ENCODE assay signal across 25 mouse cellular contexts in genomic region chr10:105416601-105417000, GRCm38 (mm10).
A peak's percentile ranks its signal among the peaks of the same experiment; 100 is the strongest.
DNase-seq lines count a peak whose midpoint lies in the region; ATAC-seq and TF ChIP-seq lines count a peak whose summit lies in the region.
"Had no signal": no experiment of that assay in that cellular context is flagged by ENCODE, and none has a peak within 500 bp of the region (broad histone marks: within the 10 kb centered on the region; RNA-seq: fewer than 3 reads in every experiment).

No protein-coding gene starts in this region.

- DNase-seq in liver, embryonic 11.5 days (ENCODE audit: low spot score) = no peak
- no peak for DNase-seq in frontal cortex, postnatal 36 days (ENCODE audit: low spot score in 2 of 2)
- DNase-seq in heart, adult 18-20 months = no peak
- DNase-seq: adrenal gland, postnatal 36 days; B cell, adult 2 months; cerebellum, adult 9-10 months; cerebellum, postnatal 36 days; heart, postnatal 4 days; kidney, adult 8-10 months; kidney, postnatal 14 days; layer of hippocampus, adult 9-11 months; lung, postnatal 4 days; retina, postnatal 1 day; right cerebral cortex, postnatal 14 days; thymus, postnatal 4 days had no signal

- H3K27ac ChIP-seq in intestine, embryonic 15.5 days = no peak overlapping the region
- H3K27ac ChIP-seq in intestine, postnatal 0 days (ENCODE audit: low read depth, low read length) = no peak overlapping the region
- no peak overlapping the region for H3K27ac ChIP-seq in intestine, embryonic 16.5 days (ENCODE audit: low read length)
- H3K27ac ChIP-seq in liver, embryonic 11.5 days (ENCODE audit: low read depth, low read length) = no peak overlapping the region
- peak overlapping the region; percentile 47 for H3K27ac ChIP-seq in liver, embryonic 16.5 days (ENCODE audit: low read length)
- H3K27ac ChIP-seq: forebrain, embryonic 10.5 days; forebrain, embryonic 15.5 days; hindbrain, embryonic 15.5 days; midbrain, embryonic 12.5 days had no signal

- TF ChIP-seq CTCF in intestine, postnatal 0 days (IDR thresholded peaks at IDR 0.05; ENCODE audit: low read depth) = no peak

- 0 out of 2 replicates have a peak, but pooled peaks cover 5% of the 10 kb centered on the region for H3K36me3 ChIP-seq in intestine, embryonic 15.5 days
- 0 out of 2 replicates have a peak, but pooled peaks cover 10% of the 10 kb centered on the region for H3K36me3 ChIP-seq in intestine, postnatal 0 days (ENCODE audit: control insufficient read depth, insufficient read depth)
- peaks cover 6% of the 10 kb centered on the region; the same call in 1 of the 2 replicates for H3K36me3 ChIP-seq in intestine, embryonic 16.5 days (ENCODE audit: control insufficient read depth, insufficient read depth, low read length)
- H3K36me3 ChIP-seq in liver, embryonic 11.5 days (ENCODE audit: control insufficient read depth, insufficient read depth, low read length) = no peaks in the 10 kb centered on the region
- no peaks in the 10 kb centered on the region for H3K36me3 ChIP-seq in liver, embryonic 16.5 days (ENCODE audit: control insufficient read depth, insufficient read depth)
- H3K36me3 ChIP-seq: forebrain, embryonic 15.5 days; midbrain, embryonic 12.5 days had no signal

- no peak overlapping the region for H3K4me3 ChIP-seq in intestine, embryonic 15.5 days (replicated peaks)
- no peak overlapping the region for H3K4me3 ChIP-seq in intestine, postnatal 0 days (ENCODE audit: low read depth, low read length)
- no peak overlapping the region for H3K4me3 ChIP-seq in intestine, embryonic 16.5 days (ENCODE audit: low read length)
- no peak overlapping the region for H3K4me3 ChIP-seq in liver, embryonic 11.5 days (ENCODE audit: low read depth, low read length)
- H3K4me3 ChIP-seq in liver, embryonic 16.5 days (ENCODE audit: low read depth, low read length) = no peak overlapping the region
- H3K4me3 ChIP-seq: forebrain, embryonic 10.5 days; forebrain, embryonic 15.5 days; hindbrain, embryonic 15.5 days; megakaryocyte, embryonic 14.5 days; midbrain, embryonic 12.5 days had no signal

- H3K27me3 ChIP-seq in intestine, embryonic 15.5 days (replicated peaks) = no peaks in the 10 kb centered on the region
- no peaks in the 10 kb centered on the region for H3K27me3 ChIP-seq in intestine, postnatal 0 days (replicated peaks; ENCODE audit: control insufficient read depth, insufficient read depth, low read length)
- H3K27me3 ChIP-seq in intestine, embryonic 16.5 days (replicated peaks; ENCODE audit: control insufficient read depth, insufficient read depth, low read length) = no peaks in the 10 kb centered on the region
- no peaks in the 10 kb centered on the region for H3K27me3 ChIP-seq in liver, embryonic 11.5 days (replicated peaks; ENCODE audit: control insufficient read depth, insufficient read depth, low read length)
- H3K27me3 ChIP-seq in liver, embryonic 16.5 days (ENCODE audit: control insufficient read depth, insufficient read depth, low read depth, low read length) = no peaks in the 10 kb centered on the region
- H3K27me3 ChIP-seq: forebrain, embryonic 15.5 days; hindbrain, embryonic 15.5 days; megakaryocyte, embryonic 14.5 days; midbrain, embryonic 12.5 days had no signal

- H3K9me3 ChIP-seq in intestine, embryonic 15.5 days = no peaks in the 10 kb centered on the region
- no peaks in the 10 kb centered on the region for H3K9me3 ChIP-seq in intestine, postnatal 0 days (ENCODE audit: control insufficient read depth)
- H3K9me3 ChIP-seq in intestine, embryonic 16.5 days (ENCODE audit: control insufficient read depth, low read length) = no peaks in the 10 kb centered on the region
- H3K9me3 ChIP-seq in liver, embryonic 11.5 days (ENCODE audit: control insufficient read depth, low read length) = no peaks in the 10 kb centered on the region
- no peaks in the 10 kb centered on the region for H3K9me3 ChIP-seq in liver, embryonic 16.5 days (replicated peaks; ENCODE audit: control insufficient read depth, low read length)
- H3K9me3 ChIP-seq: forebrain, embryonic 10.5 days; forebrain, embryonic 15.5 days; hindbrain, embryonic 15.5 days; midbrain, embryonic 12.5 days had no signal

- peak; percentile 53; the same call in 1 of the 2 replicates for ATAC-seq in intestine, embryonic 15.5 days
- ATAC-seq in intestine, postnatal 0 days = no peak
- peak; percentile 38; the same call in 1 of the 2 replicates for ATAC-seq in intestine, embryonic 16.5 days
- ATAC-seq in liver, embryonic 11.5 days (replicated peaks; ENCODE audit: low FRiP score) = peak; percentile 87
- peak; percentile 89 for ATAC-seq in liver, embryonic 16.5 days (ENCODE audit: low read depth)
- ATAC-seq: forebrain, embryonic 15.5 days; inflammation-experienced regulatory T-cells, adult 6 months had no signal

- H3K4me1 ChIP-seq in intestine, embryonic 15.5 days (replicated peaks) = no peaks in the 10 kb centered on the region
- H3K4me1 ChIP-seq in intestine, postnatal 0 days (replicated peaks; ENCODE audit: control insufficient read depth, insufficient read depth, low read length) = no peaks in the 10 kb centered on the region
- H3K4me1 ChIP-seq in intestine, embryonic 16.5 days (ENCODE audit: control insufficient read depth, insufficient read depth, low read length) = no peaks in the 10 kb centered on the region
- peaks cover 3% of the 10 kb centered on the region; the same call in 1 of the 2 replicates for H3K4me1 ChIP-seq in liver, embryonic 11.5 days (replicated peaks; ENCODE audit: control insufficient read depth, insufficient read depth, low read length)
- peaks cover 24% of the 10 kb centered on the region for H3K4me1 ChIP-seq in liver, embryonic 16.5 days (ENCODE audit: control insufficient read depth, low read depth, low read length)
- H3K4me1 ChIP-seq: forebrain, embryonic 10.5 days; forebrain, embryonic 15.5 days; megakaryocyte, embryonic 14.5 days; midbrain, embryonic 12.5 days had no signal

- WGBS in intestine, embryonic 15.5 days = 77% methylated on average over 4 of the region's 4 CpGs
- 80% methylated on average over 4 of the region's 4 CpGs for WGBS in intestine, postnatal 0 days
- 82% methylated on average over 4 of the region's 4 CpGs for WGBS in intestine, embryonic 16.5 days
- WGBS in liver, embryonic 11.5 days = 71% methylated on average over 4 of the region's 4 CpGs
- WGBS in liver, embryonic 16.5 days (ENCODE audit: insufficient replicate concordance) = 50% methylated on average over 4 of the region's 4 CpGs

- no peak overlapping the region for H3K9ac ChIP-seq in intestine, embryonic 15.5 days
- no peak overlapping the region for H3K9ac ChIP-seq in intestine, postnatal 0 days (ENCODE audit: low read depth, low read length)
- no peak overlapping the region for H3K9ac ChIP-seq in intestine, embryonic 16.5 days (ENCODE audit: low read depth, low read length)
- H3K9ac ChIP-seq in liver, embryonic 11.5 days (ENCODE audit: low read depth, low read length) = no peak overlapping the region
- no peak overlapping the region for H3K9ac ChIP-seq in liver, embryonic 16.5 days (ENCODE audit: low read depth, low read length)
- H3K9ac ChIP-seq: forebrain, embryonic 15.5 days; hindbrain, embryonic 15.5 days; midbrain, embryonic 12.5 days had no signal

- no peak overlapping the region for H3K4me2 ChIP-seq in intestine, embryonic 15.5 days (replicated peaks)
- H3K4me2 ChIP-seq in intestine, postnatal 0 days (replicated peaks; ENCODE audit: low read depth) = no peak overlapping the region
- no peak overlapping the region for H3K4me2 ChIP-seq in intestine, embryonic 16.5 days (ENCODE audit: low read depth, low read length)
- peak overlapping the region; percentile 7; the same call in 1 of the 2 replicates for H3K4me2 ChIP-seq in liver, embryonic 11.5 days
- H3K4me2 ChIP-seq in liver, embryonic 16.5 days (ENCODE audit: low read depth, low read length) = peak overlapping the region; percentile 30
- H3K4me2 ChIP-seq: forebrain, embryonic 15.5 days; hindbrain, embryonic 15.5 days; midbrain, embryonic 12.5 days had no signal

Comparison
In these comparisons a context has a peak if more than half of its experiments do, and no peak if none do; other contexts are left out.
1. H3K4me2 ChIP-seq: peak in liver, embryonic 11.5 days (single experiment) and liver, embryonic 16.5 days (single experiment); none in intestine, embryonic 15.5 days (single experiment), intestine, postnatal 0 days (single experiment) and intestine, embryonic 16.5 days (single experiment).